Mouse (Mus musculus) myocyte (in vitro differentiated cells): ENCODE measurements at regions not wholly inside any gene's neighbourhood (a gene's known extent, or its start where the extent isn't known, plus 50 kb on each side); places are given as distances from the start of the nearest gene placed in this dataset.

Experiments
- H3K27me3 ChIP-seq: one replicate; pipeline ENCODE4 v1.6.1; 2011; ENCODE audit not compliant: control insufficient read depth, insufficient read depth, insufficient read length
- H3K36me3 ChIP-seq: one replicate; pipeline ENCODE4 v1.6.1; 2011; ENCODE audit not compliant: control insufficient read depth, insufficient read depth
- H3K4me2 ChIP-seq: one replicate; pipeline ENCODE4 v1.6.1; 2011; ENCODE audit warnings: low read depth, control low read depth
- H3K4me3 ChIP-seq: one replicate; pipeline ENCODE4 v1.5.1; 2011; ENCODE audit warnings: mild to moderate bottlenecking, control low read depth, moderate library complexity
- H3K79me2 ChIP-seq: one replicate; pipeline ENCODE4 v1.6.1; 2011; ENCODE audit not compliant: control insufficient read depth, insufficient read depth
- H3ac ChIP-seq: one replicate; pipeline ENCODE4 v1.6.1; 2011; ENCODE audit not compliant: control insufficient read depth, insufficient read length
- CEBPB ChIP-seq: IDR thresholded peaks from 2 replicates; pipeline ENCODE4 v1.6.1; 2011; ENCODE audit warnings: mild to moderate bottlenecking, moderate library complexity; ENCODE audit not compliant: poor library complexity, insufficient read depth, severe bottlenecking
- E2F4 ChIP-seq: IDR thresholded peaks from one replicate; pipeline ENCODE4 v1.6.1; 2011; ENCODE audit warnings: mild to moderate bottlenecking, control low read depth, moderate library complexity; ENCODE audit not compliant: insufficient read depth
- MAX ChIP-seq: IDR thresholded peaks from one replicate; pipeline ENCODE4 v1.6.1; 2011; ENCODE audit warnings: low read depth, mild to moderate bottlenecking, control low read depth
- MYOD1 ChIP-seq, 3 experiments: IDR thresholded peaks; one replicate each; pipeline ENCODE4 v1.6.1; 2011; ENCODE audit warnings: control low read depth in 2 of 3, low read depth in 2 of 3, mild to moderate bottlenecking in 2 of 3, moderate library complexity in 1 of 3; ENCODE audit not compliant: insufficient read length in 2 of 3, control insufficient read depth in 1 of 3
- MYOG ChIP-seq, 3 experiments: IDR thresholded peaks; one replicate each; pipeline ENCODE4 v1.6.1; 2011; ENCODE audit warnings: control low read depth in 2 of 3, low read depth in 2 of 3, mild to moderate bottlenecking in 2 of 3; ENCODE audit not compliant: insufficient read length in 2 of 3, control insufficient read depth in 1 of 3, insufficient read depth in 1 of 3
- POLR2A ChIP-seq: IDR thresholded peaks from one replicate; pipeline ENCODE4 v1.6.1; 2011; ENCODE audit warnings: low read depth, mild to moderate bottlenecking, control low read depth, moderate library complexity; ENCODE audit not compliant: insufficient read length
- POLR2AphosphoS2 ChIP-seq: IDR thresholded peaks from one replicate; pipeline ENCODE4 v1.6.1; 2011; ENCODE audit warnings: low read depth, control low read depth; ENCODE audit not compliant: insufficient read length
- REST ChIP-seq: IDR thresholded peaks from one replicate; pipeline ENCODE4 v1.6.1; 2011; ENCODE audit warnings: mild to moderate bottlenecking, control low read depth, moderate library complexity; ENCODE audit not compliant: insufficient read depth, insufficient read length
- SRF ChIP-seq: IDR thresholded peaks from one replicate; pipeline ENCODE4 v1.6.1; 2011; ENCODE audit warnings: low read depth; ENCODE audit not compliant: control insufficient read depth, insufficient read length
- TCF12 ChIP-seq: IDR thresholded peaks from one replicate; pipeline ENCODE4 v1.6.1; 2011; ENCODE audit warnings: mild to moderate bottlenecking, control low read depth; ENCODE audit not compliant: poor library complexity, insufficient read depth, severe bottlenecking
- TCF3 ChIP-seq: IDR thresholded peaks from one replicate; pipeline ENCODE4 v1.6.1; 2011; ENCODE audit warnings: low read depth, control low read depth; ENCODE audit not compliant: insufficient read length
- USF1 ChIP-seq: IDR thresholded peaks from one replicate; pipeline ENCODE4 v1.6.1; 2011; ENCODE audit warnings: low read depth, mild to moderate bottlenecking, control low read depth, moderate library complexity

- H3K27me3 ChIP-seq, result no peaks in the 10 kb centered on the region
- no peaks in the 10 kb centered on the region for H3K79me2 ChIP-seq
- H3K4me2 ChIP-seq, result no peak overlapping the region
- TF ChIP-seq CEBPB, result no peak
- TF ChIP-seq MYOG (IDR thresholded peaks at IDR 0.05; ENCODE audit: control insufficient read depth in 1 of 3, insufficient read depth in 1 of 3, insufficient read length in 2 of 3, low read depth in 2 of 3), result no peak
- TF ChIP-seq TCF3, result no peak
- TF ChIP-seq USF1, result no peak
- TF ChIP-seq REST, result no peak
- no peak for TF ChIP-seq MAX
- TF ChIP-seq POLR2A, result no peak
- TF ChIP-seq TCF12, result no peak
- no peak for TF ChIP-seq E2F4
- TF ChIP-seq POLR2AphosphoS2, result no peak
- TF ChIP-seq SRF, result no peak
- no peak for TF ChIP-seq MYOD1 (IDR thresholded peaks at IDR 0.05; ENCODE audit: control insufficient read depth in 1 of 3, insufficient read length in 2 of 3, low read depth in 2 of 3)
- H3K36me3 ChIP-seq, result no peaks in the 10 kb centered on the region
- H3K4me3 ChIP-seq, result no peak overlapping the region
- H3ac ChIP-seq, result no peak overlapping the region
Observed at GRCm38 (mm10) chr8:115833391-115833790, 125.8 kb upstream of the Maf start.

GRCm38 (mm10) chr8:115831675-115832074, 124.1 kb upstream of the Maf start:
- Histone ChIP-seq H3K36me3 (no peaks in the 10 kb centered on the region), H3ac (no peak overlapping the region), H3K27me3 (no peaks in the 10 kb centered on the region), H3K79me2 (no peaks in the 10 kb centered on the region), H3K4me2 (no peak overlapping the region), H3K4me3 (no peak overlapping the region)
- TF ChIP-seq MYOD1 (IDR thresholded peaks at IDR 0.05; ENCODE audit: control insufficient read depth in 1 of 3, insufficient read length in 2 of 3, low read depth in 2 of 3), result no peak
- no peak for TF ChIP-seq MYOG (IDR thresholded peaks at IDR 0.05; ENCODE audit: control insufficient read depth in 1 of 3, insufficient read depth in 1 of 3, insufficient read length in 2 of 3, low read depth in 2 of 3)
- no peak for TF ChIP-seq POLR2AphosphoS2
- no peak for TF ChIP-seq REST
- TF ChIP-seq E2F4, result no peak
- TF ChIP-seq MAX, result no peak
- TF ChIP-seq TCF12, result no peak
- TF ChIP-seq CEBPB, result no peak
- no peak for TF ChIP-seq SRF
- TF ChIP-seq TCF3, result no peak
- no peak for TF ChIP-seq USF1
- TF ChIP-seq POLR2A, result no peak

GRCm38 (mm10) chr8:115830012-115830662, 122.5 kb upstream of the Maf start:
- Histone ChIP-seq H3ac (no peak overlapping the region), H3K4me2 (no peak overlapping the region), H3K36me3 (no peaks in the 10 kb centered on the region), H3K4me3 (no peak overlapping the region), H3K79me2 (no peaks in the 10 kb centered on the region), H3K27me3 (no peaks in the 10 kb centered on the region)
- TF ChIP-seq REST, result no peak
- TF ChIP-seq CEBPB, result no peak
- TF ChIP-seq POLR2AphosphoS2, result no peak
- no peak for TF ChIP-seq USF1
- TF ChIP-seq E2F4, result no peak
- TF ChIP-seq POLR2A, result no peak
- no peak for TF ChIP-seq MYOD1 (IDR thresholded peaks at IDR 0.05; ENCODE audit: control insufficient read depth in 1 of 3, insufficient read length in 2 of 3, low read depth in 2 of 3)
- TF ChIP-seq TCF12, result no peak
- no peak for TF ChIP-seq SRF
- TF ChIP-seq MYOG (IDR thresholded peaks at IDR 0.05; ENCODE audit: control insufficient read depth in 1 of 3, insufficient read depth in 1 of 3, insufficient read length in 2 of 3, low read depth in 2 of 3), result no peak
- no peak for TF ChIP-seq TCF3
- TF ChIP-seq MAX, result no peak

- TF ChIP-seq TCF3 (no peak), SRF (no peak), POLR2AphosphoS2 (no peak), USF1 (no peak), MYOG (IDR thresholded peaks at IDR 0.05; ENCODE audit: control insufficient read depth in 1 of 3, insufficient read depth in 1 of 3, insufficient read length in 2 of 3, low read depth in 2 of 3) (no peak), POLR2A (no peak), CEBPB (no peak), MAX (no peak), TCF12 (no peak), MYOD1 (IDR thresholded peaks at IDR 0.05; ENCODE audit: control insufficient read depth in 1 of 3, insufficient read length in 2 of 3, low read depth in 2 of 3) (no peak), E2F4 (no peak), REST (no peak)
- no peaks in the 10 kb centered on the region for H3K27me3 ChIP-seq
- H3K4me3 ChIP-seq, result no peak overlapping the region
- no peaks in the 10 kb centered on the region for H3K79me2 ChIP-seq
- no peak overlapping the region for H3K4me2 ChIP-seq
- no peak overlapping the region for H3ac ChIP-seq
- no peaks in the 10 kb centered on the region for H3K36me3 ChIP-seq
Observed at GRCm38 (mm10) chr8:115826516-115826915, 118.9 kb upstream of the Maf start.
